Mouse (Mus musculus): ENCODE results near the gene Tut1.
"Not testable (repeated sequence)": the region's sequence is repeated elsewhere in the genome, so short reads cannot be mapped to it uniquely, and the experiment has no call there.

Gene Tut1

GRCm38 (mm10) chr19:8984255-8984868 lies 30.7 kb downstream of the Tut1 start:
- peak; percentile 85 to 88 for DNase-seq

DNA sequence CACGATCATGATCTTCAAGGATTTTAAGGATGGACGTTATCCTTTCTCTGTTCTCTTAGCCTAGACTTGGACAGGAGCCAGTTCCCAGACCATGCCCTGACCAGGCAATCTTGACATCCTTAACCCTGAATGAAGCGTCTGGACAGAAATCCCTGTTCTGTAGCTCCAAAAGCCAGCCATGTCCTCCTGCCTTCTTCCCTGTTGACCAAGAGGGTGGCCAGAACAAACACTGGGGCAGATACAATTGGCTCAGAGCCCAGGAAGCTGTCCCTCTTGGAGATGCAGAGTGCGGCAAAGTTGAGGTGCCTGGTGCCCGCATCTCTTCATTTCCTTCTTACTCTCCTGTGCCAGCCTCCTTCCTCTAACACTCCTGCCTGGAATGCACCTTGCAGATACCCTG lies 32.2 kb downstream of the Tut1 start:
- peak; percentile 44 to 56 for DNase-seq

GRCm38 (mm10) chr19:8987816-8988215 lies 34.2 kb downstream of the Tut1 start:
- DNase-seq, result peak; percentile 56 to 63

DNA sequence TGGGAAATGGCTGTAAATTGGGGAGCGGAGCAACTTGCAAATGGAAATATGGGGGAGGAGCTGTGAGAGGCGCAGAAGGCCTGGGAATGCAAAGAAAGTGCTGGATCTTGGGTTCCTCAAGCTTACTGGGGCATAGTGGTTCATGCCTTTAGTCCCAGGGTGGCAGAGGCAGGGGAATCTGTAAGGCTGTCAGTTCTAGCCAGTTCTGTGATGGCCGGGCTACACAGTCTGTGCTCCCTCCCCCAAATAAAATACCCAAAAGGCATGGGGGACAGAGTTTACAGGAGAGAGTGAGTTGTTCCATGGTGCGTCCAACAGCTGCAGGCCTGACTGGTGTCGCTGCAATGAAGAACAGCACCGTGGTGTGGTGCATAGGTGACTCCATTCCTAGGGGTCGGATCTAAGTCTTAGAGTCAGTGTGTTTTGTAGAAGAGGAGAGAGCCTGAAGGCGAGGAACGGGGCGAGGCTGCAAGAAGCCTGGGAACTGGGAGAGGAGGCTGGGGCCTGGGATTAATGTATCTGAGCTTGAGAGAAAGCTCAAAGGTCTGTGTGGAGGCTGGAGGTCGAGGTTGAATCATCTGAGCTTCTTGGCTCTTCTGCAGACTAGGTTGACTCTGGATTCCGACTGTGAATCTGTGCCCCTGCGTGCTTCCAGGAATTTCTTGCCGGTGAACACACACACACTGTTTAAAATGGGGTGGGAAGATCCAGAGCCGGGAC lies 34.9 kb downstream of the Tut1 start:
- DNase-seq, result no peak

DNA sequence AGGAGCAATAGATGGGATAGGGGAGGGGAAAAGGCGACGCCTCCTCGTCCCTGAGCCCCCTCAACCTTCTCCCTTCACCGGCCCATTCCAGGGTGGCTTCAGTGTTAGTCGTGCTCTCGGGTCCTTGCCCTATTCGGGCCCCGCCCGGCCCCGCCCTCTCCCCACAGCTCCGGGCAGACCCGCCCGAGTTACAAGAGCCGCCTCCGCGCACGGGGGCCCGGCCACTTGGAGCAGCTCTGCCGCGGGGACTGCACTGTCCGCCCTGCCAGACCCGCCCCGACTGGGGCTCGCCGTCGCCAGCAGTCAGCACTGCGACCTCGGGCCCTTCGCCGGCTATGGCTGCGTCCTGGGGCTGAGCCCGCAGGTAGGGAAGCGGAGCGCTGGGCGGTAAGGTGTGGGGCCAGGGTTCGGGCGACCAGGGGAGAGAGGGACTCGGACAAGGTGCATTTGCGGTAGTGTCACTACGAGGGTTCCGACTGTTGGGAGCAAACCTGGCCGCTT lies 35.5 kb downstream of the Tut1 start, which contains the start of gene Ahnak:
Ahnak (plus strand) TSS at position 219 of the 501 bp plus-strand sequence.
- peak; percentile 85 to 89 for DNase-seq

GRCm38 (mm10) chr19:8989567-8990431 lies 36.2 kb downstream of the Tut1 start:
- peak; percentile 91 to 94 for DNase-seq

- DNase-seq, result peak; percentile 58 to 69
These were observed 36.9 kb downstream of the Tut1 start for GRCm38 (mm10) chr19:8990432-8991102.

GRCm38 (mm10) chr19:8991245-8991870 lies 37.7 kb downstream of the Tut1 start:
- DNase-seq, result peak in 1 of 2 experiments; percentile 21

- peak; percentile 51 to 68 for DNase-seq
These were observed 38.5 kb downstream of the Tut1 start for GRCm38 (mm10) chr19:8991871-8992735.

DNA sequence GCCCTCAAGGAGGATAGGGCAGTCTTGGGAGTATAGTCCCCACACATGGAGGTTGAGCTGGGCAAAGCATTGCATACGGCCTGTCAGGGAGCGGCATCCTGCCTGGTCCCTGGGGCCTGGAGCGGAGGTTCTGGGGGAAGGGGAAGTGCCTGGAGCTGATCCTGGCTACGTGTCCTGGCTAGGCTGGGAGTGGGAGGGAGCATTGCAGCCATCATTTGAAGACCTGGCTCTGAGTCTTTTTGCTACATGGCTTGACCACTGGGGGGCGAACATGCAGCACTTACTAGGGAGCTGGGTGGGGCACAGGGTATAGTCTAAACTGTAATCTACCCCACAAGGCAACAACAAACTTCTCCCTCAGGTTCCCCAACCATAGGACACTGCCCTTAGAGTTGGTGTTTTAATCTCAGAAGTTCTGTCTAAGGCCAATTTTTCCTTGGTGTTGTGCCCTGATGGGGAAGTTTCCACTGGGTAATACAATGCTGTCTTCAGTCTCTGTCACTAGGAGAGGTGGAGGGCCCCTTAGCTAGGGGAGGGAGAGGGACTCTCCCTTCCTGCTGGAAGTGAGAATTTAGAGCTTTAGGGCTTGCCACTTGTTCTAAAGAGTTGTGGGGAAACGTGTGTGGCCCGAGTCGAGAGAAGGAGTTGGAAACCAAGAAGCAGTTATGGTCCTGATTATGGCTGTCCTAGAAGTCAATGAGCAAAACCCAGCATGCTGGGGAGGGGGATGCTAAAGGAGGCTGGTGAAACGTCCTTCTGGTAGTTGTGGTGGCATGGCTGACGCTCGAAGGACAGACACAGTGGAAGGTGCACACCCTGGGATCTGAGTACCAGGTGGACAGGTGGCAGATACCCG lies 39.4 kb downstream of the Tut1 start:
- peak; percentile 90 to 93 for DNase-seq

DNA sequence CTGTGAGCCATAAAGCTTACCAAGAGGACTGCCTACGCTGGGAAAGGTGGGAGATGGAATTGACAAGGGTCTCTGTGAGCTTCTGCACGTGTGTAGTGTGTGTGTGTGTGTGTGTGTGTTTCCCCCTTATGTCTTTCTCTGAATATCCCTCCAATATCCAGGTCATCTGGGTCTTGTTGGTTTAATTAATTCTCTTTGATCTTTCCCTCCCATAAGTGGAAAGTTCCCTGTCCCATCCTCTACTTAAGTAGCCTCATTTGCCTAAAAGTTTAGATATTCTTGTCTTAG lies 39.9 kb downstream of the Tut1 start:
- DNase-seq, result no peak

DNA sequence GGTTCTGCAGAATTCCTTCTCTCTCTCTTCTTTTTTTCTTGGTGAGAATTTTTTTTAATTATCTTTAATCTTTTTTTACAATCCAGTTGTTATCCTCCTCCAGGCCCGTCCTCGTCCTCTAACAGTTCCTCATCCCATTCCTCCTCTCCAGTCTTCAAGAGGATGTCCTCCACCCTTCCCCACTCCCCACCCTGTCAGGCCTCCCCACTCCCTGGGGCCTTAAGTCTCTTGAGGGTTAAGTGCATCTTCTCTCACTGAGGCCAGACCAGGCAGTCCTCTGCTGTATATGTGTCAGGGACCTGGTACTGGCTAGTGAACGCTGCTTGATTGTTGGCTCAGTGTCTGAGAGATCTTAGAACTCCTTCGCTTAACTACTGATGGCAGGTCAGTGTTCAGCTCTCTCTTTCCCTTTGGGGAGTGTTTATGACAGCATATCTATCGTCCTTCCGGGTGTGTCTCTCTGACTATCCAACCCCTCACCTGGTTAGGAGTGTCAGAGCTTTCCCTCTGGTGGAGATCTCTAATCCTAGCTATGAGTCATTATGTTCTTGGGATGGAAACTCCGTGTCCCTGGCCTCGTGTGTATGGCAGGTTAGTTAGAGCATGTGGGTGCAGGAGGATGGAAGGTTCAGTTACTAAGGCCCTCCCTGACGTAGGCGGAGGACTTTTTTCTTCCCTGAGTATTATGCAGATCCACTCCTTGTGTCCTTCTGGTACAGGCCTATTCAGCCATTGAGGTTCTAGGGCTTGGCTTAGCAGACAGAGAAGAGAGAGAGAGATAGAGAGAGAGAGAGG lies 41.4 kb downstream of the Tut1 start:
- no peak for DNase-seq

DNA sequence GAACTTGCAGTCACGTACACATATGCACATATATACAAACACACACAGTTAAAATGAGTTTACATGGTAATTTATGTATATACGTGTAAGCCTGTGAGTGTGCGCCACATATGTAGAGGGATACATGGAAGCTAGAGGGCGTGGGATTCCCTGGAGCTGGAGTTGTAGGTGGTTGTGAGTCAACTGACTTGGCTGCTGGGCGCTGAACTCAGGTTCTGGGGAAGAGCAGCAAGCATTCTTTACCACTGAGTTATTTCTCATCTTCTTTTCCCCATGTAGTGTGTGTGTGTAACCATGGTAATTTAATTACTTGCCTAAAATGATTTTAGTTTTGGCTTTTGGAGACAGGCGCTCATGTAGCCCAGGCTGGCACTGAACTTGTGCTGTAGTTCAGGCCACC lies 43.0 kb downstream of the Tut1 start:
- DNase-seq, result no peak

GRCm38 (mm10) chr19:8997546-8997945 lies 43.9 kb downstream of the Tut1 start:
- peak; percentile 95 to 97 for DNase-seq

DNA sequence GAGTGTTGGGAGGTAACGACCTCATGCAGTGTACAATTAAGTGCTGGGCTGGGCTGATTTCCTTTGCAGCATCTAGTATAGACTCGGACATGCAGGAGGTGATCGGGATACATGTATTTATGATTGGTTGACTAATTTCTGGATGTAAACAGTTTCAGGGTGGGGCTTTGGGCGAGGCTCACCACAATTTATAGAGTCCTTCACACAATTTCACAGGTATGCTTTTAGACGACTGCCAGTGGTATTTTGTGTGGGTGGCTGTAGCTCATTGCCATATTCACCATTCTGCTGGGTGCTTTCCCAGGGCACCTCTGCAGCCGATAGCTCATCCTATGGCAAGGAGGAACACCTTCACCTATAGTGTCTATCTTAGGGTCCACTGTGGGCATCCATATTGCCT lies 44.9 kb downstream of the Tut1 start:
- no peak for DNase-seq

- peak in 1 of 2 experiments; percentile 45 for DNase-seq
These were observed 45.6 kb downstream of the Tut1 start for GRCm38 (mm10) chr19:8999223-8999622.

DNA sequence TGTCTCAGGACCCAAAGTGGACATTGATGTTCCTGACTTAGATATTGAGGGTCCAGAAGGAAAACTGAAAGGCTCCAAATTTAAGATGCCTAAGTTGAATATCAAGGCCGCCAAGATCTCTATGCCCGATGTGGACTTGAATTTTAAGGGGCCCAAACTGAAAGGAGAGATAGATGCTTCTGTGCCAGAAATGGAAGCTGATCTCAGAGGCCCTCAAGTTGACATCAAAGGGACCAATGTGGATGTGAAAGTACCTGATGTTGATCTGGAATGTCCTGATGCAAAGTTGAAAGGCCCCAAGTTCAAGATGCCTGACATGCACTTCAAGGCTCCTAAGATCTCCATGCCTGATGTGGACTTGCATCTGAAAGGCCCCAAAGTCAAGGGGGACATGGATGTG lies 53.3 kb downstream of the Tut1 start:
- not testable (repeated sequence) for DNase-seq

Measured in lung, adult 18-20 months (tissue).